Mouse (Mus musculus) kidney, adult 2 months (tissue): Measurements from ENCODE around the gene Mtfmt.

Experiments
- CTCF ChIP-seq: fragments of 200-500 bp; conservative IDR thresholded peaks from 2 replicates; pipeline ENCODE4 v1.5.1; 2011; ENCODE audit warnings: low read depth, mild to moderate bottlenecking, control low read depth, low read length, moderate library complexity, mixed read lengths; ENCODE audit not compliant: insufficient read depth, insufficient read length
- POLR2A ChIP-seq: fragments of 200-500 bp; IDR thresholded peaks from one replicate; pipeline ENCODE4 v1.6.1; 2011; ENCODE audit warnings: low read depth, low read length, control low read depth

GRCm38 (mm10) chr9:65444692-65445091 is 9.1 kb downstream of the Mtfmt start:
- 0 out of 2 replicates have a peak, but pooled peaks have one; percentile 7 for TF ChIP-seq CTCF
- TF ChIP-seq POLR2A = no peak
